Mouse (Mus musculus): ENCODE measurements around the gene Pank2.

- no peak for TF ChIP-seq CTCF (IDR thresholded peaks at IDR 0.05; ENCODE audit: control insufficient read depth, insufficient read depth, low read length)
- TF ChIP-seq POLR2A (IDR thresholded peaks at IDR 0.05; ENCODE audit: borderline replicate concordance, control insufficient read depth, low read depth, low read length): no peak
Observed at GRCm38 (mm10) chr2:131326044-131326443, 63.7 kb downstream of the Pank2 start.

All from bone marrow, adult 2 months (tissue).